Mouse (Mus musculus) cortical plate, adult 2 months (tissue): ENCODE results near the gene Med21. TPM values are rescaled to one million over a fixed set of nuclear protein-coding genes. Genes with fewer than 3 reads are reported as not detected.

Source experiments
- H3K27ac ChIP-seq: fragments of 200-500 bp; 2 replicates; pipeline ENCODE4 v1.5.1; 2012; ENCODE audit warnings: low read length, control low read depth, inconsistent platforms; ENCODE audit not compliant: insufficient read depth
- H3K4me1 ChIP-seq: fragments of 200-500 bp; 2 replicates; pipeline ENCODE4 v1.6.1; 2011; ENCODE audit warnings: low read length; ENCODE audit not compliant: control insufficient read depth, insufficient read depth
- H3K4me3 ChIP-seq: fragments of 200-500 bp; 2 replicates; pipeline ENCODE4 v1.5.1; 2011; ENCODE audit warnings: mild to moderate bottlenecking, low read length, control low read depth; ENCODE audit not compliant: insufficient read depth
- CTCF ChIP-seq: fragments of 200-500 bp; IDR thresholded peaks from 2 replicates; pipeline ENCODE4 v1.5.1; 2011; ENCODE audit warnings: mild to moderate bottlenecking, control low read depth, low read length; ENCODE audit not compliant: insufficient read depth; ENCODE audit errors: extremely low read depth
- POLR2A ChIP-seq: fragments of 200-500 bp; IDR thresholded peaks from 2 replicates; pipeline ENCODE4 v1.6.1; 2011; ENCODE audit warnings: mild to moderate bottlenecking, low read length, control low read depth; ENCODE audit not compliant: insufficient read depth; ENCODE audit errors: extremely low read depth
- polyA plus RNA-seq: library from polyadenylated mRNA; depleted of rRNA; stranded (reverse); fragments of >200 nt; gene quantifications from 2 replicates; pipeline ENCODE4 v1.2.3, GENCODE M21; 2012

Med21 gene
- polyA plus RNA-seq, 1 experiment, result 70.6 TPM

DNA sequence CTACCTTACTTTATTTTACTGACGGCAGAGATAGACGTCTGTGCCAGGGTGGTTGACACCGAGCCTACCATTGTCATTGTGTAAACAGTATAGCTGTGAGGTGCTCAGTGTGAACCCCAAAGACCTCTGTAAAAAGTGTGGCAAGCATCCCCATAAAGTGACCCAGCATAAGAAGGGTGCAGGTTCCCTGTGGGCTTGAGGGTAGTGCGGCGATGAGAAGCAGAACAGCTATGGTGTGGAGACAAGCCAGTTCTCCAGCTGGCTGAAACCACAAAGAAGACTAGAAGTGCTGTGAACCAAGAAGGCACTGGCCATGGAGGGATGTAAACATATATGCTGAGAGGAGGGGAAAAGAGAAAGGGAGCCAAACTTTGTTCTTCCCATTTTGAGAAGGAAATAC is 19.3 kb downstream of the Med21 start:
- Histone ChIP-seq H3K4me1 (0 out of 2 replicates have a peak, but pooled peaks cover 3% of the 10 kb centered on the region), H3K27ac (no peak overlapping the region), H3K4me3 (no peak overlapping the region)
- no peak for TF ChIP-seq POLR2A
- no peak for TF ChIP-seq CTCF

DNA sequence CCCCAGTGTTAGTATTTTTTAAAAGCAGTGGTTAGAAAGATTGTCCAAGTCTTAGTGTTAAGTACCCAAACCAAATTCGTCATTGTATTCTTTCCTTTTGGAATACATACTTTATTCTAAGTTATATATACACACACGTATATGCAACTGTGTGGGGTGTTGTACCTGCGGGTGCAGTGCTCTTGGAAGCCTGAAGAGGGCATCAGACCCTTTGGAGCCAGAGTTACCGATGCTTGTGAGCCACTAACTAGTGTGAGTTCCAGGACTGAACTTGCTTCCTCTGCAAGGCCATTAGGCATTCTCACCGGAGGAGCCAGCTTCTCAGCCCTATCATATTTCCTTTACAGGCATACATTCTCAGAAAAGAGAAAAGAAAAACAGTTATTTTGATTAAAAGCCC is 20.3 kb downstream of the Med21 start:
- H3K27ac ChIP-seq, result no peak overlapping the region
- peak; percentile 83 for TF ChIP-seq CTCF
- TF ChIP-seq POLR2A, result no peak
- H3K4me3 ChIP-seq, result no peak overlapping the region
- 0 out of 2 replicates have a peak, but pooled peaks cover 3% of the 10 kb centered on the region for H3K4me1 ChIP-seq

DNA sequence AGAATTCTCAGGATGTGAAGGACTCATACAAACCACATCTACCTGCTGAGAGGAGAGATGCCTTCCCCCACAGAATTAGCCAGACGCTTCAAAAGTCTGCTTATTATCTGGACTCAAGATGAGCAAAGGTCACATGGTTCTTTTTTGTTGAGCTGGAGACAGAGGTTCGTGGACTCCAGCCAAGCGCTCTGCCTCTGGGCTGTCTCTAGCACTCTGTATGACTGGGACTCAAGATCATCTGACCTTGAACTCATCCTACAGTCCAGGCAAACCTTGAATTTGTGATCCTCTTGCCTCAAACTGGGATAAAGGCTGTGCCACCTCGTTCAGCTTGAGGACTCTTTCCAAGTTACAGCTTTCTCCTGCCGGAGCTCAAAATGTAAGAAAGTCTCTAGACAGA is 21.8 kb downstream of the Med21 start:
- no peak for TF ChIP-seq CTCF
- TF ChIP-seq POLR2A, result no peak
- H3K27ac ChIP-seq, result no peak overlapping the region

GRCm38 (mm10) chr6:146664917-146665316 is 22.6 kb downstream of the Med21 start:
- Histone ChIP-seq H3K4me1 (0 out of 2 replicates have a peak, but pooled peaks cover 3% of the 10 kb centered on the region), H3K27ac (no peak overlapping the region), H3K4me3 (no peak overlapping the region)
- TF ChIP-seq POLR2A, result no peak
- TF ChIP-seq CTCF, result no peak

More for the DNA sequence above, 21.8 kb downstream of the Med21 start:
- Histone ChIP-seq H3K4me3 (no peak overlapping the region), H3K4me1 (0 out of 2 replicates have a peak, but pooled peaks cover 3% of the 10 kb centered on the region)

DNA sequence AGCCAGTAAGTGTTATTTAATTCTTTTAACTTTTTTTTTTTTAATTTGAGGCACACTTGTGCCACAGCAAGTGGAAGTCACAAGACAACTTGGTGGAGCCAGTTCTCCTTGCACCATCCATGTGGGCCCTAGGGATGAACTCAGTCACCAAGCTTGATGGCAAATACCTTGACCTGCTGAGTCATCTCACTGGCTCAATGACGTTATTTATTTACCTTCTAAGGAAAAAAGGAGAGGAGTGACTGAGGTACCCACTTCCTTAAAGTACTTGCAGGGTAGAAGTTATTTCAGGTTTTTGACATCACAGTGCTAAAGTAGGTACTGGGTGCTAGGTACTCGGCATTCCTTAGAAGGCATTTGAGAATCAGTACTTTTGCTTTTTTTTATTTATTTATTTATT is 23.1 kb downstream of the Med21 start:
- TF ChIP-seq CTCF (no peak), POLR2A (no peak)

GRCm38 (mm10) chr6:146666811-146667210 is 24.5 kb downstream of the Med21 start:
- H3K4me3 ChIP-seq, result no peak overlapping the region
- no peak overlapping the region for H3K27ac ChIP-seq
- 0 out of 2 replicates have a peak, but pooled peaks cover 3% of the 10 kb centered on the region for H3K4me1 ChIP-seq
- TF ChIP-seq POLR2A (no peak), CTCF (no peak)

More for the DNA sequence above, 23.1 kb downstream of the Med21 start:
- Histone ChIP-seq H3K27ac (no peak overlapping the region), H3K4me3 (no peak overlapping the region), H3K4me1 (0 out of 2 replicates have a peak, but pooled peaks cover 3% of the 10 kb centered on the region)

- 0 out of 2 replicates have a peak, but pooled peaks cover 3% of the 10 kb centered on the region for H3K4me1 ChIP-seq
- H3K4me3 ChIP-seq, result no peak overlapping the region
- TF ChIP-seq POLR2A (no peak), CTCF (no peak)
- H3K27ac ChIP-seq, result no peak overlapping the region
These were observed 26.3 kb downstream of the Med21 start for GRCm38 (mm10) chr6:146668606-146669005.

- TF ChIP-seq CTCF, result no peak
- TF ChIP-seq POLR2A, result no peak
- no peak overlapping the region for H3K27ac ChIP-seq
- no peaks in the 10 kb centered on the region for H3K4me1 ChIP-seq
- no peak overlapping the region for H3K4me3 ChIP-seq
These were observed 28.9 kb downstream of the Med21 start for GRCm38 (mm10) chr6:146670956-146671855.

DNA sequence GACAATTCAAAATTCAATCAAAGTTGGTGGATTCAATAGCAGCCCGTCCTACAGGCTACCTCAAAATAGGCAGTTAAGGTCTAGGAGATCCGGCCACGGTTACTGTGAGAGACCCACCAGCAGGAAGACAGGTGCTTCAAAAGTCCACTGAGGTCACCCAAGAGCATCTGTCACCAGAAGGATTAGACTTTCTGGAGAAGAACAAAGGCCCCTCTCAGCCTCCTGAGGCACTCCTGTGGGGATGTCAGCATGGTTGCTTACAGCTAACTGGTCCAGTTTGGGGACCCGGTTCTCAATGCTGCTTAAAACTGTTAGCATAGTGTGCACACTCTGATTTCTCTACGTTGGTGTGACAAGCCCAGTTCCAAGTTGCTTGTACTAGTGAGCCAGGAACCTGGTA is 29.8 kb downstream of the Med21 start:
- no peak overlapping the region for H3K4me3 ChIP-seq
- no peaks in the 10 kb centered on the region for H3K4me1 ChIP-seq
- TF ChIP-seq POLR2A (no peak), CTCF (no peak)
- H3K27ac ChIP-seq, result no peak overlapping the region

DNA sequence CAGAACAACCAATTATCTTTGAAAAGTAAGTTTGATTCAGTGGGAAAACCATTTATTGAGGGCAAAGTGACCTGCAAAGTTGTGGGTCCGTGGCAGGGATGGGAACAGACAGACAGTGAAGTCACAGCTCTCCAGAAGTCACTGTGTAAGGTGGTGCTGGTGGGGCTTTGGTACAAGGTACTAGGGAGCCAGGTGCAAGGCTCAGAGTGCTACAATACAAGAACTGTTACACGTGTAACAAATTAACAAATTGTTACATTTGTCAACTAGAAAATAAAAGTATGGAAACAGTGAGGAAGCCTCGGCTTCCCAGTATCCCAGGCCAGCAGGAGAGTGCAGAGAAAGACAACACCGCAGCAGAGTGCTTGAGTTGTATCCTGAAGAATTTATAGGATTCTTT is 31.3 kb downstream of the Med21 start:
- no peaks in the 10 kb centered on the region for H3K4me1 ChIP-seq
- H3K4me3 ChIP-seq, result no peak overlapping the region
- H3K27ac ChIP-seq, result no peak overlapping the region
- TF ChIP-seq POLR2A (no peak), CTCF (no peak)
